Mouse (Mus musculus) thymus, adult 2 months (tissue): Measurements from ENCODE around the gene Fam114a1. TPM values are rescaled to one million over a fixed set of nuclear protein-coding genes. Genes with fewer than 3 reads are reported as not detected.
A peak's percentile ranks its signal among the peaks of the same experiment; 100 is the strongest.

Experiments
- DNase-seq: peaks from one replicate; pipeline ENCODE4 v3.0.0; 2021
- H3K27ac ChIP-seq: fragments of 200-500 bp; 2 replicates; pipeline ENCODE4 v1.5.1; 2012; ENCODE audit warnings: low read length, control low read depth; ENCODE audit not compliant: control insufficient read depth, insufficient read depth
- H3K27me3 ChIP-seq: fragments of 200-500 bp; 2 replicates; pipeline ENCODE4 v1.6.1; 2012; ENCODE audit warnings: mild to moderate bottlenecking, low read length, moderate library complexity, mixed read lengths; ENCODE audit not compliant: control insufficient read depth, insufficient read depth
- H3K36me3 ChIP-seq: fragments of 200-500 bp; 2 replicates; pipeline ENCODE4 v1.6.1; 2012; ENCODE audit warnings: mild to moderate bottlenecking, low read length, moderate library complexity; ENCODE audit not compliant: control insufficient read depth, insufficient read depth
- H3K4me1 ChIP-seq: fragments of 200-500 bp; replicated peaks from 2 replicates; pipeline ENCODE4 v1.6.1; 2012; ENCODE audit warnings: low read length; ENCODE audit not compliant: control insufficient read depth, insufficient read depth
- H3K4me3 ChIP-seq: fragments of 200-500 bp; 2 replicates; pipeline ENCODE4 v1.5.1; 2012; ENCODE audit warnings: mild to moderate bottlenecking, low read length, control low read depth, moderate library complexity; ENCODE audit not compliant: control insufficient read depth, insufficient read depth
- CTCF ChIP-seq: fragments of 200-500 bp; IDR thresholded peaks from 2 replicates; pipeline ENCODE4 v1.5.1; 2012; ENCODE audit warnings: mild to moderate bottlenecking, control low read depth, low read length, moderate library complexity, borderline replicate concordance; ENCODE audit not compliant: control insufficient read depth, poor library complexity, insufficient read depth; ENCODE audit errors: extremely low read depth
- POLR2A ChIP-seq: fragments of 200-500 bp; IDR thresholded peaks from 2 replicates; pipeline ENCODE4 v1.6.1; 2012; ENCODE audit warnings: mild to moderate bottlenecking, low read length, control low read depth, moderate library complexity; ENCODE audit not compliant: control insufficient read depth, poor library complexity, insufficient read depth; ENCODE audit errors: extremely low read depth
- WGBS: fragments of 180-500 bp; shearing (Covaris S2); methylation state at CpG from one replicate; pipeline ENCODE4 v1.1.7; 2018; 5-methylcytosine and 5-hydroxymethylcytosine counted together
- polyA plus RNA-seq: library from polyadenylated mRNA; depleted of rRNA; stranded (reverse); fragments of >200 nt; gene quantifications from 2 replicates; pipeline ENCODE4 v1.2.3, GENCODE M21; 2012; rRNA removed

The Fam114a1 gene
- polyA plus RNA-seq = 3.4 and 6.8 TPM in 2 replicates

DNA sequence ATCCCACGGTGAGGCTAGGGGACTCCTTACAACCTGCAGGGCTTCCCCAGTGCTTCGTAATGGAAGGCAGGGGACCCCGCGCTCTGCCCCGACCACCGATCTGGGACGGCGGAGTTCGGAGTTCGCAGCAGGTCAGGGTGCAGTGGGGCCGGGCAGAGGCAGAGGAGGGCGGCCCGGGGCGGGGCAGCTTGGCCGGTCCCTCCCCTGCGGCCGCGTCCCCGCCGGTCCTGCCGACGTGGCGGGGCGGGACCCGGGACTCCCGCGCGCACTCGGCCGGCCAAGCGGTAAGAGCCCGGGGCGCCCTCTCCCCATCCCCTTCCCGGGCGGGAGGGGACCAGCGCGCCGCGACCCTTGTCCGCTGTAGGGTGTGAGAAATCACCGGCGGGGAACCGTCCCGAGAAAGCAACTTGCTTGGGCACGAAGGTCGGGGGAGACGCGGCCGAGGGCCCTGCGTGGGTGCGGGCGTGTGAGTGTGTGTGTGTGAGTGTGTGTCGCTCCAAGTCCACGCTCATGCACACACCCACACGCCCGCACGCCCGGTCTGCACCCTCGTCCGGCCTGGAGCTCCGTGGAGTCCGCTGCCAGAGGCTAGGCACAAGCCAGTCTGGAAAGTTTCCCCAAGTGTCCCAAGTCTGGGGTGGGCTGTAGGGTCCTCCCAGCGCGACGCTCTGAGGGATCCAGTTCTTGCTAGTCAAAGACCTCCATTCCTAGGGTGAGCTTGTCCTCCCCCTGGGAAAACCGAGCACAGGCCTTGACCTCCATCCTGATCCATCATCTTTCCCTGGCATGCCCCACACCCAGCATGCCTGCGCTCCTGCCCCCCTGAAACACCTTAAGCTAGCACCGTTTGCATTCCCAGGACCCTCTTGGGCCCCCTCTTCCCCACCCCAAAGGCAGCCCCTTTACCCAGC lies at the start of gene Fam114a1:
Gene Fam114a1 (plus strand): TSS at position 211 of the 911 bp plus-strand sequence.
- Histone ChIP-seq H3K36me3 (no peaks in the 10 kb centered on the region), H3K27ac (no peak within 1 kb of the TSS), H3K4me3 (peak within 1 kb of the TSS; percentile 88), H3K27me3 (peaks cover 11% of the 10 kb centered on the region), H3K4me1 (peaks cover 12% of the 10 kb centered on the region)
- no peak for TF ChIP-seq CTCF
- TF ChIP-seq POLR2A = no peak
- WGBS = 6% methylated on average over 68 of the region's 68 CpGs
- DNase-seq = peak; percentile 13

DNA sequence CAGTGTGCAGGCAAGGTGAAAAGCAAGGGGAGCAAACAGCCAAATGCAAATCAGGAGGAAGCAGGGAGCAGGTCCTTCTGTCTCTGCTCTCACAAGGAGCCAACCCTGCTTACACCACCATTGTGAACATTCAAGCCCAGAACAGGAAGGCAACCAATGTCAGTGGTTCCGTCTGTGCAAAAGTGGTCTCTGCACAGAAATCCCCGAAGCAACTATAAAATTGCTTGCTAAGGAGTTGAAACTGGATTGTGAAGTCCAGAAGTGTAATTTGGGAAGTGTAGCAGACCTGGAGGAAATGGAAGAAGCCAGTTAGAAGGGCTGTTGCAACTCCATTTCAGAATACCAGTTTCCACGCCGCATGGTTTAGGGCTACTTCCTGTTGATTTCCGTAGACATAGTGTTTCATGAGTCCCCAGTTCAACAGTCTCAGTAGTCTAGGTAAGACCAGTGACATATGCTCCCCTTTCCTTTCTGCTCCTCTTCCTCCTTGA lies 46.9 kb upstream of the Fam114a1 start:
- no peaks in the 10 kb centered on the region for H3K36me3 ChIP-seq
- 53% methylated on average over 5 of the region's 5 CpGs for WGBS

DNA sequence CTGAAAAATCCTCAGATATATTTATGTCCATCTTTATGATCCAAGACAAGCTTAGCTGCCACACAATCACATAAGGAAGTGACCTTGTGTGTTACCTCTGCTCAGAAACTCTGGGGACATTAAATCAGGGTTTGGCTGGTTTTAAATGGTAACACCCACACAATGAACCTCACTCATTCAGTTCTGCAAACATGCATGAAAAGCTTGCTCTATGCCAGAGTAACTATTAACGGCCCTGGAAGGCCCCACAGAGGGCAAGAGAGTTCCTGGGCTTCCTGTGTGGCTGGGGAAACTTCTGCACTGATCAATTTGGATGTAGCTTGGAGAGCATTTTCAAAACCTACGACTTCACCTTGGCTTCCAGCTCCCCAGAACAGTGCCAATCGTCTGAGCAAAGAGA lies 37.7 kb upstream of the Fam114a1 start:
- WGBS = 38% methylated on average over 3 of the region's 3 CpGs
- 0 out of 2 replicates have a peak, but pooled peaks cover 3% of the 10 kb centered on the region for H3K4me1 ChIP-seq
- DNase-seq = no peak
- H3K36me3 ChIP-seq = no peaks in the 10 kb centered on the region
- TF ChIP-seq CTCF = no peak
- no peak for TF ChIP-seq POLR2A
- H3K4me3 ChIP-seq = no peak overlapping the region
- H3K27ac ChIP-seq = no peak overlapping the region
- H3K27me3 ChIP-seq = no peaks in the 10 kb centered on the region

More for the DNA sequence above, 46.9 kb upstream of the Fam114a1 start:
- peaks cover 8% of the 10 kb centered on the region for H3K4me1 ChIP-seq
- H3K27me3 ChIP-seq = no peaks in the 10 kb centered on the region
- DNase-seq = no peak
- no peak overlapping the region for H3K4me3 ChIP-seq
- TF ChIP-seq CTCF (no peak), POLR2A (no peak)
- H3K27ac ChIP-seq = peak overlapping the region; percentile 20; the same call in 1 of the 2 replicates

DNA sequence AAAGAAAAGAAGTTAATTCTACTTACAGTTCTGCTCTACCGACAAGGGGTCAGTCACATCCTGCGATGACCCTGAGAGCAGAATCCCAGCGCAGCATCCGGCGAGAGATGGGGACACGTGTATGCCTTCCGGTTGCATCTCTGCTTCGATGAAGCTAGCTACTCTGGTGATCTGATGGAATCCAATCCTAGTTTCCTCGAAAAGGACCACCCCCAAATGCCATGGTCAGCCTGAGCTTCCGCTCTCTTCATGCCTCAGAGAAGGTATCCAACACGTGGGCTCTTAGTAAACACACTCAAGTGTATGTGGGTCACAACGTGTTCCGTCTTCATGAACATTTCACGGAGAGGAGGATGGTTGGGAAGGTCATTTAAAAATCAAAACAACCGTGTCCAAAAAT lies 37.1 kb upstream of the Fam114a1 start:
- TF ChIP-seq CTCF (no peak), POLR2A (no peak)
- Histone ChIP-seq H3K4me3 (no peak overlapping the region), H3K4me1 (0 out of 2 replicates have a peak, but pooled peaks cover 3% of the 10 kb centered on the region), H3K36me3 (no peaks in the 10 kb centered on the region), H3K27me3 (no peaks in the 10 kb centered on the region), H3K27ac (no peak overlapping the region)
- WGBS = 92% methylated on average over 15 of the region's 15 CpGs
- no peak for DNase-seq

- H3K27ac ChIP-seq = no peak overlapping the region
- H3K27me3 ChIP-seq = no peaks in the 10 kb centered on the region
- no peak overlapping the region for H3K4me3 ChIP-seq
- H3K4me1 ChIP-seq = no peaks in the 10 kb centered on the region
- no peaks in the 10 kb centered on the region for H3K36me3 ChIP-seq
- DNase-seq = no peak
- WGBS = 94% methylated on average over 5 of the region's 5 CpGs
- TF ChIP-seq CTCF (no peak), POLR2A (no peak)
Measured at GRCm38 (mm10) chr5:64951486-64951885, 18.4 kb upstream of the Fam114a1 start.

DNA sequence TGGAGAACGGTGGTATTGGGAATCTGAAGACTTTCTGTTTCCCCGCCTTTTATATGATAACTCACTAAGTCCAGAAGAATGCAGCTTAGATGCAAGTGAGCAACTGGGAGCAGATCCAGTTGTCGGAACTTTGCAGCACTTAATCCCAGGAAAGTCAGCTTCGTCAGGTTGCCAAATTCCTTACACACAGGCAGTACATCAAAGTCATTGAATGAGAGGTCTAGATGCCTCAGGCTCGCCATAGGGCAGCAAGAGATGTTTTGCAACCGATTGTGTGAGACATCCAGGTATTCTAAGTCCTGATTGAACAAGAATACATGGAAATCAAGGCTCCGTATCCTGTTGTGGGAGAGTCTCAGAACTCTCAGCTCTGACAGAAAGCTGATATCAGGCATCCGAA lies 14.9 kb upstream of the Fam114a1 start:
- DNase-seq = no peak
- no peaks in the 10 kb centered on the region for H3K36me3 ChIP-seq
- TF ChIP-seq CTCF = no peak
- TF ChIP-seq POLR2A = no peak
- H3K4me3 ChIP-seq = no peak overlapping the region
- H3K4me1 ChIP-seq = peaks cover 3% of the 10 kb centered on the region; the same call in 1 of the 2 replicates
- 94% methylated on average over 8 of the region's 8 CpGs for WGBS
- no peaks in the 10 kb centered on the region for H3K27me3 ChIP-seq
- H3K27ac ChIP-seq = no peak overlapping the region
